Mouse (Mus musculus) midbrain, postnatal 0 days (tissue): ENCODE measurements around the gene Rmi2. TPM values are rescaled to one million over a fixed set of nuclear protein-coding genes. Genes with fewer than 3 reads are reported as not detected.

Experiments
- ATAC-seq: fragments of 200-750 bp; cut with Nextera tagmentation; 2 replicates; pipeline ENCODE4 v1.8.0; 2017; ENCODE audit warnings: moderate number of reproducible peaks, mild to moderate bottlenecking, moderate TSS enrichment, moderate library complexity; ENCODE audit not compliant: low FRiP score
- DNase-seq: peaks from one replicate; pipeline ENCODE4 v3.0.0-alpha.2; 2015; ENCODE audit warnings: low spot score
- H3K27ac ChIP-seq: fragments of 300-500 bp; sonication (generic); 2 replicates; pipeline ENCODE4 v1.5.1; 2014; ENCODE audit warnings: low read depth, mild to moderate bottlenecking, low read length, mixed read lengths
- H3K27me3 ChIP-seq: fragments of 300-500 bp; sonication (generic); 2 replicates; pipeline ENCODE4 v1.6.1; 2014; ENCODE audit warnings: low read length, control low read depth, mixed read lengths; ENCODE audit not compliant: insufficient read depth
- H3K36me3 ChIP-seq: fragments of 300-500 bp; sonication (generic); 2 replicates; pipeline ENCODE4 v1.6.1; 2014; ENCODE audit warnings: low read length, control low read depth, mixed read lengths; ENCODE audit not compliant: insufficient read depth
- H3K4me1 ChIP-seq: fragments of 300-500 bp; sonication (generic); 2 replicates; pipeline ENCODE4 v1.6.1; 2014; ENCODE audit warnings: mild to moderate bottlenecking, control low read depth, antibody characterized with exemption, low read length, mixed read lengths; ENCODE audit not compliant: insufficient read depth
- H3K4me2 ChIP-seq: fragments of 300-500 bp; sonication (generic); 2 replicates; pipeline ENCODE4 v1.6.1; 2014; ENCODE audit warnings: low read depth, mild to moderate bottlenecking, low read length, mixed read lengths; ENCODE audit not compliant: poor library complexity, severe bottlenecking
- H3K4me3 ChIP-seq: fragments of 300-500 bp; sonication (generic); 2 replicates; pipeline ENCODE4 v1.5.1; 2014; ENCODE audit warnings: low read depth, mild to moderate bottlenecking, low read length, moderate library complexity
- H3K9ac ChIP-seq: fragments of 300-500 bp; sonication (generic); replicated peaks from 2 replicates; pipeline ENCODE4 v1.6.1; 2014; ENCODE audit warnings: mild to moderate bottlenecking, low read length, moderate library complexity, mixed read lengths; ENCODE audit not compliant: poor library complexity, severe bottlenecking
- H3K9me3 ChIP-seq: fragments of 300-500 bp; sonication (generic); 2 replicates; pipeline ENCODE4 v1.6.1; 2016; ENCODE audit warnings: low read length, control low read depth
- CTCF ChIP-seq: IDR thresholded peaks from 2 replicates; pipeline ENCODE4 v1.5.1; 2016; ENCODE audit warnings: antibody characterized with exemption, mild to moderate bottlenecking
- WGBS: fragments of 180-500 bp; shearing (Covaris S2); extraction: QIAGEN DNeasy Blood & Tissue Kit; methylation state at CpG from one replicate; pipeline ENCODE4 v1.1.7; 2014; 5-methylcytosine and 5-hydroxymethylcytosine counted together
- polyA plus RNA-seq: library from polyadenylated mRNA; unstranded; fragments of >200 nt; fragmentation: Nextera tagmentation; extraction: Ambion mirVana; gene quantifications from 2 replicates; pipeline ENCODE4 v1.2.1, GENCODE M21; 2015
- total RNA-seq: library from RNA; depleted of rRNA; stranded (reverse); fragments of >200 nt; gene quantifications from 2 replicates; pipeline ENCODE4 v1.2.3, GENCODE M21; 2014

Gene Rmi2
- total and polyA plus RNA-seq, 2 experiments from 2014 or later, result 0.22 to 1.1 TPM

- no peak overlapping the region for H3K9ac ChIP-seq
- H3K4me2 ChIP-seq, result peak overlapping the region; percentile 99
- DNase-seq, result no peak
- no peak for ATAC-seq
- H3K4me1 ChIP-seq, result no peaks in the 10 kb centered on the region; the same call in 1 of the 2 replicates
- TF ChIP-seq CTCF, result no peak
- H3K27me3 ChIP-seq, result 0 out of 2 replicates have a peak, but pooled peaks cover 4% of the 10 kb centered on the region
- WGBS, result 9% methylated on average over 12 of the region's 12 CpGs
- H3K27ac ChIP-seq, result no peak overlapping the region
- no peaks in the 10 kb centered on the region for H3K9me3 ChIP-seq
- no peaks in the 10 kb centered on the region for H3K36me3 ChIP-seq
- peak overlapping the region; percentile 74 for H3K4me3 ChIP-seq
Observed at GRCm38 (mm10) chr16:10834542-10834910, 333 bp upstream of the Rmi2 start.

- Histone ChIP-seq H3K9me3 (no peaks in the 10 kb centered on the region), H3K27ac (no peak overlapping the region), H3K36me3 (no peaks in the 10 kb centered on the region), H3K4me1 (no peaks in the 10 kb centered on the region; the same call in 1 of the 2 replicates), H3K9ac (no peak overlapping the region), H3K4me3 (no peak overlapping the region), H3K4me2 (no peak overlapping the region), H3K27me3 (0 out of 2 replicates have a peak, but pooled peaks cover 4% of the 10 kb centered on the region)
- WGBS, result 96% methylated on average over 3 of the region's 3 CpGs
- DNase-seq, result no peak
- no peak for ATAC-seq
- no peak for TF ChIP-seq CTCF
Observed at GRCm38 (mm10) chr16:10836388-10836787, 1.5 kb downstream of the Rmi2 start.

DNA sequence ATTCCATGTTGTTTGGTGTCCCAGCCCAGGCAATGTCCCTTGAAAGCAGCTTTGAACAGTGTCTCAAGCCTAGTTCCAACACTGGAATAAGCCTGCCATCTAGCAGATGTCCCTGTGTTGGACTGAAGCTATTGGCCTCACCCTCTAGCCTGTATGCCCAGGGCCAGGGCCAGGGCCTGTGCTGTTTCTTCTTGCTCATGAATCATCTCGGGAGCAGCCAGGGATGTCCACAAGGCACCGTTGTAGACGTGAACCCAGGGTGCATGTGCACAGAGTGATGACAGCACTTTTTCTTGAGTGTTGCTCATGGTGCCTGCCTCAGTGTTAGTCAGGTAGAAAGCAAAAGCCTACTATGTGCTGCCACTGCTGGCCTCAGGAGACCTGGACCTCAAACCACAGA lies 2.4 kb downstream of the Rmi2 start:
- no peak for DNase-seq
- Histone ChIP-seq H3K4me2 (no peak overlapping the region), H3K27me3 (0 out of 2 replicates have a peak, but pooled peaks cover 4% of the 10 kb centered on the region), H3K36me3 (no peaks in the 10 kb centered on the region), H3K9me3 (no peaks in the 10 kb centered on the region), H3K4me1 (no peaks in the 10 kb centered on the region; the same call in 1 of the 2 replicates), H3K9ac (no peak overlapping the region), H3K27ac (no peak overlapping the region), H3K4me3 (no peak overlapping the region)
- no peak for TF ChIP-seq CTCF
- ATAC-seq, result no peak
- 93% methylated on average over 3 of the region's 3 CpGs for WGBS

- WGBS, result 87% methylated on average over 1 of the region's 1 CpGs
- no peaks in the 10 kb centered on the region; the same call in 1 of the 2 replicates for H3K4me1 ChIP-seq
- H3K4me3 ChIP-seq, result no peak overlapping the region
- no peak overlapping the region for H3K9ac ChIP-seq
- no peaks in the 10 kb centered on the region for H3K9me3 ChIP-seq
- H3K36me3 ChIP-seq, result no peaks in the 10 kb centered on the region
- ATAC-seq (no peak), DNase-seq (no peak)
- H3K4me2 ChIP-seq, result no peak overlapping the region
- no peak overlapping the region for H3K27ac ChIP-seq
- TF ChIP-seq CTCF, result no peak
- 0 out of 2 replicates have a peak, but pooled peaks cover 4% of the 10 kb centered on the region for H3K27me3 ChIP-seq
Observed at GRCm38 (mm10) chr16:10837903-10838302, 3.0 kb downstream of the Rmi2 start.

- TF ChIP-seq CTCF, result no peak
- no peaks in the 10 kb centered on the region for H3K36me3 ChIP-seq
- no peak overlapping the region for H3K4me2 ChIP-seq
- H3K4me1 ChIP-seq, result no peaks in the 10 kb centered on the region; the same call in 1 of the 2 replicates
- no peak overlapping the region for H3K4me3 ChIP-seq
- no peaks in the 10 kb centered on the region for H3K9me3 ChIP-seq
- H3K27ac ChIP-seq, result no peak overlapping the region
- WGBS, result 36% methylated on average over 10 of the region's 10 CpGs
- ATAC-seq, result no peak
- H3K27me3 ChIP-seq, result 0 out of 2 replicates have a peak, but pooled peaks cover 4% of the 10 kb centered on the region
- no peak for DNase-seq
- H3K9ac ChIP-seq, result no peak overlapping the region
Observed at GRCm38 (mm10) chr16:10838487-10839245, 3.8 kb downstream of the Rmi2 start.

DNA sequence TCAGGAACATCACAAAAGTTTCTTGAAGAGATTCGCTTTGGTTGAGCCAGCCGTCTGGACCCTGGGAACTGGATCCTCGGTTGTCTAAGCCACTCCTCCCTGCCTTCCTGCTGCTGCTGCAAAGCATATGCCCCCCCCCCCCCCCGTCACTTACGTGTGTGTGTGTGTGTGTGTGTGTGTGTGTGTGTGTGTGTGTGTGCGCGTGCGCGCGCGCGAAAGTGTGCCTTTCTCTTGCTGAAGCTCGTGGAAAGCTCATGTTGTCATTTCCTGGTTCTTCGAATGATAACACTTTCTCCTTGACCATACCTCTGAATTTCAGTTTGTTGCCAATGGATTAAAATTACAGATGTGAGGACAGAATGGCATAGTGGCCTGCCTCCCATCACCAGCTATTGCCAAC lies 5.2 kb downstream of the Rmi2 start:
- Histone ChIP-seq H3K27me3 (0 out of 2 replicates have a peak, but pooled peaks cover 3% of the 10 kb centered on the region), H3K9me3 (no peaks in the 10 kb centered on the region), H3K4me1 (no peaks in the 10 kb centered on the region; the same call in 1 of the 2 replicates), H3K36me3 (no peaks in the 10 kb centered on the region), H3K9ac (no peak overlapping the region), H3K4me3 (no peak overlapping the region), H3K4me2 (no peak overlapping the region), H3K27ac (no peak overlapping the region)
- no peak for TF ChIP-seq CTCF
- no peak for ATAC-seq
- 83% methylated on average over 12 of the region's 14 CpGs for WGBS
- no peak for DNase-seq
